Mouse (Mus musculus): ENCODE measurements around the gene Denr.

The Denr gene

DNA sequence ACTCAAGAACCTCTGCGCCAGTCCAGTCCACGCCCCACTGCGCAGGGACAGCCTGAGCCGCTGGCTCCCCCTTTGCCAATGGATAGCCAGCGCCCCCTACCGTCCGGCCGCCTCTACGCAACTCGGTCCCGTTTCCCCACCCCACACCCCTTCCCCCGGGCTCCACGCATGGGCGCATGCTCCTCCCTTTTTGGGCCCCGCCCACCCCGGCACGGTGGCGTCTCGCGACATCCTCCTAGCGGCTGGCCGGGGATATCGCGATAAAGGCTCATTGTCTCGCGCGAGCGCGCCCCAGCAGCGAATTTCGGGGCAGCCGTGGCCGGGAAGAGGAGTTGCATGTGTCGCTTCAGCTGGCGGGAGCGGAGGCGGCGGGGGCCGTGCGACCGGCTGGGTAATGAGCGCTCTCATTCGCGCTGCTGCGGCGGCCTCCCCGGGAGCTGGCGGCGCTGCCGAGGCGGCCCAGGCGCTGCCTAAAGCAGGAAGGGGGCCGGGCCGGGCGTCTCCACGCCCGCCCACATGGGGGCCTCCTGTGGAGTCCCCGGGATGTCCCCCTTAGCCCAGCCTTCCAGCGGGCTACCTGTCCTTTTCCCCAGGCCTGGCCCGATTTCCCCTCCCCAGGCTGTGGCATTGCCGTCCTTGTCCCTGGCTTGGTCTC lies at the start of gene Denr:
Denr (plus strand) TSS at position 200 of the 655 bp plus-strand sequence.
- peak; percentile 100 for DNase-seq (ENCODE audit: low spot score in 2 of 2)

- DNase-seq (ENCODE audit: low spot score in 2 of 2), result no peak
Measured at GRCm38 (mm10) chr5:123858798-123859197, 48.2 kb upstream of the Denr start.

- DNase-seq (ENCODE audit: low spot score in 2 of 2), result no peak
Measured at GRCm38 (mm10) chr5:123862374-123863350, 44.3 kb upstream of the Denr start.

DNA sequence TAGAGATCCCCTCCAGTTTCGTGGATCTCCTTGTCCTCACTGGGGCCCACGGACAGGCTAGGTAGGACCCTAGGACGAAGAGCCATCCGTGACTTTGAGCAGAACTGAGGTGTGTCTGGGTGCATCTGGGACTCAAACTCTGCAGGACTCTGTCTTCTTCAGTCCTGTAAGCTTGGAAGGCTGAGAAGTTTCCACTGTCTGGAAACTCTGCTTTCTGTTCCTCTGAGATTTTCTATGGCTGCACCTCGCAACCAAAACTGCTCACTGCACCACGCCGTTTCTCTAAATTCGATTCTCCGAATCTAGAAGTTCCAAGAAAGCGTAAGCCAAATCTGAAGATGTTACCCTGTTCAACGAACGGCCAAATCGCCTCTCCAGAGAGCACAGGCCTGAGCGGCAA lies 43.0 kb upstream of the Denr start:
- no peak for DNase-seq (ENCODE audit: low spot score in 2 of 2)

GRCm38 (mm10) chr5:123865365-123865764 lies 41.6 kb upstream of the Denr start, which contains the start of gene Hcar2:
Hcar2 (minus strand) TSS chr5:123865499.
- no peak for DNase-seq (ENCODE audit: low spot score in 2 of 2)

- DNase-seq (ENCODE audit: low spot score in 2 of 2), result no peak
Measured at GRCm38 (mm10) chr5:123866457-123866856, 40.5 kb upstream of the Denr start.

- no peak for DNase-seq (ENCODE audit: low spot score in 2 of 2)
Measured at GRCm38 (mm10) chr5:123869615-123870014, 37.4 kb upstream of the Denr start.

DNA sequence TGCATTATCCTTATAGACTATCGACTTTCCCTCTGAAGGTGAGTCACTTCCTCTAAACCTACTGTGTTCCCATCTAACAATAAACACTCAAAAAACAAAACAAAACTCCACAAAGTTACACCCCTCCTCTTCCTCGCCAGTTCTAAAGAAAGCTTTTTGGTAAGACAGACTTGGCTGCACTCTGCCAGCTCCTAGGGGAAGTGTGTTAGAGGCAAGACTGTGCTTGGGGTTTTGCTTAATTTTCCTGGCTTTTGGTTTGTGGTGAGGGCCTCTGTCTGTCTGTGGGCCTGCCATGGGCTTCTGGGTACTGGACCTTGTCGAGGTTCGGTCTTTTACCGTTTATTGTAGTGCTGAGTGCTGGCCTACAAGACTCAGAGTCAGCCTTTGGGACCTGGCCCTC lies 32.8 kb upstream of the Denr start:
- DNase-seq (ENCODE audit: low spot score in 2 of 2), result no peak

GRCm38 (mm10) chr5:123878056-123878455 lies 28.9 kb upstream of the Denr start:
- DNase-seq (ENCODE audit: low spot score in 2 of 2), result no peak

GRCm38 (mm10) chr5:123879928-123880327 lies 27.0 kb upstream of the Denr start, which contains the start of gene Hcar1:
Hcar1 (minus strand) TSS chr5:123880020.
- DNase-seq (ENCODE audit: low spot score in 2 of 2), result no peak

GRCm38 (mm10) chr5:123880778-123881177 lies 26.2 kb upstream of the Denr start:
- DNase-seq (ENCODE audit: low spot score in 2 of 2), result no peak

DNA sequence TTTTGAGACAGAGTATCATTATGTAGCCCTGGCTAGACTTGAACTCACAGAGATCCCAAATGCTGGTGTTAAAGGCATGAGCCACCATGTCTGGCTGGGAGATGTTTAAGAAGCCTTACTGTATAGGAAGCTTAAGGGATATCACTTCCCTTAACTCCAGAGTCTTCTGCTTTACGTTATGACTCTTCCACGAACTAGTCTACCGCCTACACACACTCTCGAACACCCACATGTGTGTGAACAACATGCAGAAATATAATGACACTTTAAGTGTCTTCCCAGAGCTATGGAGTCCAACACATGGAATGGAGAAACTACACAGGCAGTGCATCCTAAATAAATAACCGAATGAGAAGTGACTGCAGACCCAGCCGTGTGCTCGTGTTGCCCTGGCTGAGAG lies 23.1 kb upstream of the Denr start:
- DNase-seq (ENCODE audit: low spot score in 2 of 2), result no peak

DNA sequence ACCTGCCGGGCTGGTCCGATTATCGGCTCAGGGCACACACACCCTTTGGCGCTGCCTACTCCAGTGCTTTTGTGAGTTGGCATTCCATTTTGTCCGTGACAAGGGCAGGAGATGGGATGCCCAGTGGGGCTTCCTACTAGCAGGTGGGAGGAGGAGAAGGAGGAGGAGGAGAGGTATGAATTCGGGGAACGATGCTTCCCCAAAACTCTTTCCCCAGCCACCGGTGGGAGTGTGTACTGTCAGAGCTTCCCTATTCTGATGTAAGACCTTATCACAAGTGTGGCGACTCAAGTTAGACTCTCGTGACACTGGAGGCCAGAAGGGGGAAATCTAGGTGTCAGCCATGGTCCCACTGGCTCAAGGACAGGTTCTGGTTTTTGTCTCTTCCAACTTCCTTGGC lies 22.6 kb upstream of the Denr start:
- no peak for DNase-seq (ENCODE audit: low spot score in 2 of 2)

GRCm38 (mm10) chr5:123886365-123886764 lies 20.6 kb upstream of the Denr start:
- DNase-seq (ENCODE audit: low spot score in 2 of 2), result no peak

DNA sequence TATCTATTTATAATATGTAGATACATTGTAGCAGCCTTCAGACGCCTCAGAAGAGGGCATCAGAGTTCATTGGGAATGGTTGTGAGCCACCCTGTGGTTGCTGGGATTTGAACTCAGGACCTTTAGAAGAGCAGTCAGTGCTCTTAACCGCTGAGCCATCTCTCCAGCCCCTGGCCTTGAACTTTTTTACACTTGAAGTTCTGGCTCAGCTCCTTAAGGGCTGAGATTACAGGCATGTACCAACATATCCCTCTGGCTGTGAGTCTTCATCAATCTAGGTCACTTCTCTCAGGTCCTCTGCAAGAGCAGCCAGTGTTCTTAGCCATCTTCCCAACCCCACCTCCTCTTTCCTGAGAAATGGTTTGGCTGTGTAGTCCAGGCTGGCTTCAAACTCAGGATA lies 16.7 kb upstream of the Denr start:
- DNase-seq (ENCODE audit: low spot score in 2 of 2), result no peak

DNA sequence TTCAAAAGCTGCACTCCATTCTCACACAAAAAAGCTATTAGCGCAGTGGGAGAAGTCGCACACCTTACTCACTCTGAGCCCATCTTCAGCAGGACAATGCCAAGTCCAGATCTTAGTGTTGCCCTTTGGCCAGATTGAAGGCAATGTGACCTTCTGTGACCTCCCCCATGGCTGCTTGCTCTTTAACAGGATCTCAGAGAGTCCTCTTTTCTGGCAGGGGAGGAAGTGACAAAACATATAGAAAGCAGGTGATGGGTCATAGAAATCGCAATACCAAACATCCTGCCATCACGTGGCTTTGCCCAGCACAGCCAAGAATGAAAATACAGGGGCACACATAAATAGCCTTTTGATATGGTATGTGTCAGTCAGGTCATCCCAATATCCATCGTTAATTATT lies 16.0 kb upstream of the Denr start:
- no peak for DNase-seq (ENCODE audit: low spot score in 2 of 2)

DNA sequence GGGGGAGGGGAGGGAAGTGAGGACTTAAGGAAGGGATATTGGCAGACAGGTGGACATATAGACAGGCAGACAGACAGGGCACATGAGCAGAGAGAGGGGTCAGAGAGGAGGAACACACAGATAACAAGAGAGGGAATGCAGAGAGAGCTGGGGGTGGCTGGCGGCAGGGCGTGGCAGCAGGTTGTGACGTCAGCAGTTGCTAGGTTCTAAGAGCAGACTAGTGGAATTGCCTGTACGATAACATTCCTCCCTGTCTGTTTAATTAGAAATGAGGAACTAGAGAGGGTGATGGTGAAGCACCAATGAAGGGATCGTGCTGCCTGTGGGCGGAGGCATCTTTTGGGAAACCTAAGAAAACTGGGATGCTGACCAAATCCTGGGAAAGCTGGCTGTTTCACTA lies 15.3 kb upstream of the Denr start:
- peak in 1 of 2 experiments; percentile 13 for DNase-seq (ENCODE audit: low spot score in 2 of 2)

DNA sequence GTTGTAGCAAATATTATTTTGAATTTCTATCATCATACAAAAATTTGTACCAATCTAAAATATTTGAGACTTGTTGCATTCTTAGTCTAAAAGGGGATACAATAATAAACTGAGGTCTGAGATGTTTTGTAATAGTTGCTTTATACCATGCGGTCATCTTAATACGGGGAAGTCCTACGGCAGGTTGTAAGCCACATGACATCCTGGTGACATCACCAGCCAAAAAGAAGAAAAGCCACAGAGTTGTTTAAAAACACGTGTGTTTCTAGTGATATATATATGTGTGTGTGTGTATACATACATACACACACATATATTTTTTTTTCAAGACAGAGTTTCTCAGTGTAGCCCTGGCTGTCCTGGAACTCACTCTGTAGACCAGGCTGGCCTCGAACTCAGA lies 13.5 kb upstream of the Denr start:
- DNase-seq (ENCODE audit: low spot score in 2 of 2), result no peak

GRCm38 (mm10) chr5:123896395-123896794 lies 10.6 kb upstream of the Denr start:
- DNase-seq (ENCODE audit: low spot score in 2 of 2), result no peak

- DNase-seq (ENCODE audit: low spot score in 2 of 2), result no peak
Measured at GRCm38 (mm10) chr5:123897352-123897751, 9.6 kb upstream of the Denr start.

GRCm38 (mm10) chr5:123904059-123904672 lies 2.8 kb upstream of the Denr start:
- DNase-seq (ENCODE audit: low spot score in 2 of 2), result no peak
